Mouse (Mus musculus): Measurements from ENCODE around the gene Tbrg4.

DNA sequence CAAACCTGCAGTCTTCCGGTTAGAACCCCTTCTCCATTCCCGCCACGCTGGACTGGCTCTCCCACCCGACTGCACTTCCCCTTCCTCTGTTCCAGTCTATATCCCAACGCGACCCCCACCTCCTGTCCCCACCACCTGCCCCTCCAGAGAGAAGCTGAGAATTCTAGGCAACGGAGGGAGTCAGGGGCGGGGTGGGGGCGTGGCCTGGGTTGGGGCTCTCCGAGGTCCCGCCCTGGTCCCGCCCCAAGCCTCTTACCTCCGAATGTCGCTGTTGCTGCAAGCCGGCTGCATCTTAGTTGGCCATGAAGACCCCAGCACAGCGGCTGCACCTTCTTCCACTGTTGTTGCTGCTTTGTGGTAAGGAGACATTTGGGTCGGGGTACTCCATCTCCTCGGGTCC lies 32.4 kb upstream of the Tbrg4 start, which contains the start of gene Ramp3:
- TF ChIP-seq POLR2A (IDR thresholded peaks at IDR 0.05; ENCODE audit: borderline replicate concordance, extremely low read depth, insufficient read depth, insufficient read length, poor library complexity, severe bottlenecking) (no peak), CTCF (IDR thresholded peaks at IDR 0.05; ENCODE audit: borderline replicate concordance, extremely low read depth, insufficient read depth, insufficient read length) (no peak)

Data from brain, embryonic 14.5 days (tissue).